8 mouse cellular contexts compared by ENCODE assay signal in genomic region chr11:78165761-78166109, GRCm38 (mm10). TPM values are rescaled to one million over a fixed set of nuclear protein-coding genes. Genes with fewer than 3 reads are reported as not detected.
DNase-seq lines count a peak whose midpoint lies in the region; ATAC-seq and TF ChIP-seq lines count a peak whose summit lies in the region.

No protein-coding gene starts in this region.

- H3K9me3 ChIP-seq in heart, postnatal 0 days (replicated peaks; ENCODE audit: control insufficient read depth, low read length): no peaks in the 10 kb centered on the region

- TF ChIP-seq CTCF in heart, postnatal 0 days (IDR thresholded peaks at IDR 0.05; ENCODE audit: low read depth): no peak

- H3K4me2 ChIP-seq in heart, postnatal 0 days (ENCODE audit: low read depth, low read length): peak overlapping the region; percentile 95

- peaks cover 31% of the 10 kb centered on the region for H3K4me1 ChIP-seq in heart, postnatal 0 days (ENCODE audit: control insufficient read depth, insufficient read depth)

- ATAC-seq in heart, postnatal 0 days (ENCODE audit: insufficient read depth, low read depth): peak; percentile 15
- peak; percentile 15; the same call in 1 of the 2 replicates for ATAC-seq in megakaryocyte progenitor cell, adult 5-6 weeks (replicated peaks; ENCODE audit: poor library complexity)

- no peak for TF ChIP-seq EP300 in heart, postnatal 0 days (IDR thresholded peaks at IDR 0.05; ENCODE audit: low read depth)

- 2% methylated on average over 16 of the region's 16 CpGs for WGBS in heart, postnatal 0 days

- H3K9ac ChIP-seq in heart, postnatal 0 days (replicated peaks; ENCODE audit: low read depth, low read length): peak overlapping the region; percentile 91

- peaks cover 7% of the 10 kb centered on the region for H3K36me3 ChIP-seq in heart, postnatal 0 days (replicated peaks; ENCODE audit: control insufficient read depth, insufficient read depth, low read length)

- H3K27ac ChIP-seq in heart, postnatal 0 days (ENCODE audit: low read depth): peak overlapping the region; percentile 95

- no peaks in the 10 kb centered on the region for H3K27me3 ChIP-seq in heart, postnatal 0 days (ENCODE audit: control insufficient read depth, insufficient read depth, low read length)

- peak; percentile 73 for DNase-seq in ovary, postnatal 36 days (ENCODE audit: low spot score)
- no peak for DNase-seq in ovary, adult 18-20 months (ENCODE audit: low spot score)
- DNase-seq in cerebellum, adult 9-11 months: peak; percentile 67
- no peak for DNase-seq in heart, postnatal 0 days (ENCODE audit: low spot score)
- peak; percentile 77 to 89 for DNase-seq in kidney, postnatal 36 days
- no peak for DNase-seq in T-cell, adult 2 months (ENCODE audit: low spot score)
- DNase-seq in embryo, embryonic 10.5 days (ENCODE audit: low spot score): no peak

- H3K4me3 ChIP-seq in heart, postnatal 0 days (ENCODE audit: low read depth, low read length): peak overlapping the region; percentile 91

RNA-seq across cellular contexts. Expression of gene Traf4, which starts 0.3 kb away (rescaled TPM):
- total RNA-seq in heart, postnatal 0 days (2014; rRNA removed; ENCODE audit: low replicate concordance): 25.1 and 42.6 TPM in 2 replicates
- 21.2 and 22.9 TPM in 2 replicates for polyA plus RNA-seq in heart, postnatal 0 days (2015; fragmentation: Nextera tagmentation; extraction: Ambion mirVana)
- 4.7 TPM in 2 replicates for total RNA-seq in megakaryocyte progenitor cell, adult 5-6 weeks (2015)
- 2.5 and 3.2 TPM in 2 replicates for total RNA-seq in megakaryocyte progenitor cell, adult 5-6 weeks (2017)

RNA-seq across cellular contexts. Expression of gene Nek8, which starts 10.7 kb away (rescaled TPM):
- 24.6 and 27.2 TPM in 2 replicates for total RNA-seq in heart, postnatal 0 days (2014; rRNA removed; ENCODE audit: low replicate concordance)
- polyA plus RNA-seq in heart, postnatal 0 days (2015; fragmentation: Nextera tagmentation; extraction: Ambion mirVana): 8.1 and 9.1 TPM in 2 replicates
- 4.4 and 7.8 TPM in 2 replicates for total RNA-seq in megakaryocyte progenitor cell, adult 5-6 weeks (2015)
- 3.4 and 6.0 TPM in 2 replicates for total RNA-seq in megakaryocyte progenitor cell, adult 5-6 weeks (2017)

RNA-seq across cellular contexts. Expression of gene Tlcd1, which starts 10.8 kb away (rescaled TPM):
- 19.9 and 24.1 TPM in 2 replicates for total RNA-seq in heart, postnatal 0 days (2014; rRNA removed; ENCODE audit: low replicate concordance)
- polyA plus RNA-seq in heart, postnatal 0 days (2015; fragmentation: Nextera tagmentation; extraction: Ambion mirVana): 15.1 and 16.8 TPM in 2 replicates
- total RNA-seq in megakaryocyte progenitor cell, adult 5-6 weeks (2015): 4.0 and 6.3 TPM in 2 replicates
- 3.5 TPM in 2 replicates for total RNA-seq in megakaryocyte progenitor cell, adult 5-6 weeks (2017)

RNA-seq across cellular contexts. Expression of gene Rpl23a, which starts 17.6 kb away (rescaled TPM):
- total RNA-seq in heart, postnatal 0 days (2014; rRNA removed; ENCODE audit: low replicate concordance): 473 and 508 TPM in 2 replicates
- polyA plus RNA-seq in heart, postnatal 0 days (2015; fragmentation: Nextera tagmentation; extraction: Ambion mirVana): 719 and 776 TPM in 2 replicates
- 3,991 and 4,341 TPM in 2 replicates for total RNA-seq in megakaryocyte progenitor cell, adult 5-6 weeks (2015)
- 2,958 and 3,443 TPM in 2 replicates for total RNA-seq in megakaryocyte progenitor cell, adult 5-6 weeks (2017)

RNA-seq across cellular contexts. Expression of gene Rab34, which starts 22.5 kb away (rescaled TPM):
- 55.1 and 57.5 TPM in 2 replicates for total RNA-seq in heart, postnatal 0 days (2014; rRNA removed; ENCODE audit: low replicate concordance)
- polyA plus RNA-seq in heart, postnatal 0 days (2015; fragmentation: Nextera tagmentation; extraction: Ambion mirVana): 37.1 and 39.7 TPM in 2 replicates
- 1.3 and 1.5 TPM in 2 replicates for total RNA-seq in megakaryocyte progenitor cell, adult 5-6 weeks (2015)
- total RNA-seq in megakaryocyte progenitor cell, adult 5-6 weeks (2017): 1.3 and 2.4 TPM in 2 replicates

Comparison
In these comparisons a context has a peak if more than half of its experiments do, and no peak if none do; other contexts are left out.
1. DNase-seq: peak in ovary, postnatal 36 days (single experiment), cerebellum, adult 9-11 months (single experiment) and kidney, postnatal 36 days (2 of 2); none in ovary, adult 18-20 months (single experiment), heart, postnatal 0 days (single experiment), T-cell, adult 2 months (single experiment) and embryo, embryonic 10.5 days (single experiment).